Mouse (Mus musculus): ENCODE data around the gene Disp2. TPM values are rescaled to one million over a fixed set of nuclear protein-coding genes. Genes with fewer than 3 reads are reported as not detected.

Gene Disp2
- 83.1 and 84.1 TPM in 2 replicates for polyA plus RNA-seq (2015; fragmentation: Nextera tagmentation; extraction: Ambion mirVana)

DNA sequence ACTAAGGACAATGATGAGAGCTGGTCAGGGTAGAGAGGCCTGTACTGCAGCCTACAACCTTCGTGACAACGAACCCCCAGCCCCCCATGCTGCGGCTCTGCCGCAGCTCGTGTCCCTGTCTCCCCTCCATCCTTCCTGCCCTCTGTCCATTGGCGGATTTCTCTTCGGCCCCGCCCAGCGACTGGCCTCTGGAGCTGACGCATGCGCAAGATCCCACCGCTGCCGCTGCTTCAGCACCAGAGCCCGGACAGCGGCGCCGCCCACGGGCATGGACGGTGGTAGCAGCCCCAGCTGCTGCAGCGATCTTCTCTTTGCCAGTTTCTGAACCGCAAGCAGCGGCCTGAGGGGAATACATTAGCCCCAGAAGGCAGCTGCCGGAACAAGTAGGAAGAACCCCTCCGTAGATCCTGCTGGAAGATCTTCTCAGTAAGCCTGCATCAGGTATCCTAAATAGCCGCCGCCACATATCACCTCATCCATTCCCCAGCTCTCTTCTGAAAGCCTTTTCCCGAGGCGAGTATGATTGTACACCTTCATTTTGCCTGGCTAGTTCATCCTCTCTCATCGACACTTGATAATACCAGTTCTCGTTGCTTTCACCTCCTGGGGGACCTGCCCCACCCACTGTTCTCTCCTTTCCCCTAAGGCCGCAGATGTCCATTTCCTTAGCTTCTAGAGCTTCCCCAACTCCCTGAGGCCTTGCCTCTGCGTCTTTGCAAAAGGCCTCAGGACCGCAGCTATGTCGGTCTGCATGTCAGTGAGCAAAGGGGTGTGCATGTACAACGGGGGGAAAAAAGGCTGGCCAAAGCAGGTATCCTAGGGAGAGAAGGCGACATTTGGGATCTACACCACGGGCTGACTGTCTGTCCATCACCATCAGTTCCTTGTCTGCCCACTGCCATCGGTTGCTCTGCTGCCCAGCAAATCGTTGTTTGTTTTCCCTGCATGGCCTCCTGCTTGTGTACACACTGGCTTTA lies at the start of gene Disp2:
Gene Disp2 (plus strand): TSS at position 216 of the 977 bp plus-strand sequence.

DNA sequence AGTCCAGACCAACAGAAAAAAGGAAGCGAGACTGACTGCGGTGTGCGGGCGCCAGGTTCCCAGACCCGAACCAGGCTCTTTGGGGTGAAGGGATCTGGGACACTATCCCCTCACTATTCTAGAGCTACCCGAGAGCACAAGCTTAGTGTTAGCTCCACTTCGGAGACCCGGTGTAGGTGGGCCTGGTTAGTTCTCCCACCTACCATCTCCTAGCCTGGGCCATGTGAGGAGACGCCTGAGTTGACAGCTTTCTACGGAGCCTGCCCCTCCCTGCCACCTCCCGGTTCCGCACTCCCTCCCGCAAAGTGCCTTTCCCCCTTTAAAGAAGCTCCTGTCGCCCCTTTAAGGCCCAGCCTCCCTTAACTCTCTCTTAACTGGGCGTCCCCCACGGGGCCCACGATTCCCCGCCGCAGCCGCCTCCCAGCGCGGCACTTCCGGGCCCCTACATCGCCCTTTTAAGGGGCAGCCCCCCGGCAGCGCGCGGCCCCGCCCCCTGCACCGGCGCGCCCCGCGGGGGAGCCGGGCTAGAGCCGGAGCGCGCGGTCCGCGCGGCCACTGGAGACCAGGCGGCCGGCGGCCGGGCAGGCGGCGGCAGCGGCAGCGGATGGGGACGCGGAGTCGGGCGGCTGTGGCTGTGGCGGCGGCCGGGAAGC lies 34.2 kb upstream of the Disp2 start, which contains the start of gene Inafm2:
Gene Inafm2 (plus strand): TSS at position 527 of the 653 bp plus-strand sequence.

DNA sequence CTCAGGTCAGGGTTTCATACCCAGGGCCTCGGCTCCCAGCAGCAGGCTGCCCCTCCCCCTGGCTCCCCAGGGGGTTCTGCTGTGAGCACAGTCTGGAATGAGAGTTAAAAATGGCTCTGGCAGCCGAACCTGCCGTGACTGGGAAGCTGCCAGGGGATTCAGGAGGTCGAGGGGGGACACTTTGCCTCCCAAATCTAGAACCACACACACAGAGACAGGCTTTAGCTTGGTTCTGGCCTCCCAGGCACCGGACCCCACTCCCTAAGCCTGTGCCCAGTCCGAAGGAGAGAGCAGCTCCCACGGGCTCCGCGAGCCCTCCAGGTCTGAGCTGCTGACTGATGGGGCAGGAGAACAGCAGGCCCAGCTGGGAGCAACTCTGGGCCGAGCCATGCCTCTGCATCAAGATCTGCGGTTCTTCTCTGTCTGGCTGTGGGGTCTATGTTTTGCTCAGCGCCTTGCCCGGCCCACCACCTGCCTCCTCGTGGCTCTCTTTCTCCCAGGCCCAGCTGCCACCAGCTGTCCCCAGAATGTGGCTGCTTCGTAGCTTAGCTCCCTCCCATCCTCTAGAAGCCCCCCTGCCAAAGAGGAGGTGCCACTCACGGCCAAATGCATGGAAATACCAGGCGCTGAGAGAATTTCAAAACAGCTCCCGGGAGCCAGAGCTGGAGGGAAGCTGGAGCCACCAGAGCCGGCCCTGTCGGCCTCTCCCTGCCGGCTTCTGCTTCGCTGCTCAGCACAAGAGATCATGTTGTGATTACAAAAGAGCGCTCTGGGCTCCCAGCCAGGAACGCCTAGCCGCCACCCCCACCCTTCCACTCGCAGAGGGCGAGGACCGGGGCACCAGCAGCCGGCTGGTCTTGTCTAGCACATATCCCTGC lies 17.4 kb upstream of the Disp2 start, which contains the start of gene Ccdc9b:
Gene Ccdc9b (minus strand): TSS at position 756 of the 878 bp plus-strand sequence.

DNA sequence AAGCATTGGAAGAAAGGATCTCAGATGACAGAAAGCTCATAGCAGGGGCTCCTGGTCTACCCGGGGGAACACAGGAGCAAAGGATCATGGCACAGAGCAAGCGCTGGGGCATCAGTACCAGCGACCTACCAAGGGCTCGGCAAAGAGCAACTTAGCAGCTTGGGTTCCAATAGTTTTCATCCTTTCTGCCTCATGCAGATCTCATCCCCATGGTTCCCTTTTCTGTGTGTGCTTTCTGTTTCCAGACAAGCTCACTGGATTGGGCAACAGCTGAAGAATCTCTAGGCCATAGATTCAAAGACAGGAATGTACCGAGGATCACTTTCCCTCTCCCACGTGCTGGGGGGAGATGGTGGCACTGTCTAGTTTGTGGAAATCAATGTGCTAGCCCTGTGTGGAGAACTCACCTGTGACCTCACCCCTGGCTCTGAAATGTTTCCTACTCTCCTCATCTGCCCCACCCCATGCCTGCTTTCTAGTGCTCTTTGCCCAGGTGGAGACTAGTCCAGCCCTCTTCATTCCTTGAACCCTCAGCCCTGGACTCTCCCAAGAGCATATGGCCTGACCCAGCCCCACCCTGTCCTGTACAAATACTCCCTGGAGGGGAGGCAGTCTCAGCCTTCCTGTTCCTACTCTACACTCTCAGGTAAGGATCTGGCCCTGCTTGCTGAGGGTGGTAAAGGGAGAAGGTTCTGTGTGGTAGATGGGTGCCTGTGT lies 7.2 kb upstream of the Disp2 start, which contains the start of gene Phgr1:
Gene Phgr1 (plus strand): TSS at position 612 of the 717 bp plus-strand sequence.

DNA sequence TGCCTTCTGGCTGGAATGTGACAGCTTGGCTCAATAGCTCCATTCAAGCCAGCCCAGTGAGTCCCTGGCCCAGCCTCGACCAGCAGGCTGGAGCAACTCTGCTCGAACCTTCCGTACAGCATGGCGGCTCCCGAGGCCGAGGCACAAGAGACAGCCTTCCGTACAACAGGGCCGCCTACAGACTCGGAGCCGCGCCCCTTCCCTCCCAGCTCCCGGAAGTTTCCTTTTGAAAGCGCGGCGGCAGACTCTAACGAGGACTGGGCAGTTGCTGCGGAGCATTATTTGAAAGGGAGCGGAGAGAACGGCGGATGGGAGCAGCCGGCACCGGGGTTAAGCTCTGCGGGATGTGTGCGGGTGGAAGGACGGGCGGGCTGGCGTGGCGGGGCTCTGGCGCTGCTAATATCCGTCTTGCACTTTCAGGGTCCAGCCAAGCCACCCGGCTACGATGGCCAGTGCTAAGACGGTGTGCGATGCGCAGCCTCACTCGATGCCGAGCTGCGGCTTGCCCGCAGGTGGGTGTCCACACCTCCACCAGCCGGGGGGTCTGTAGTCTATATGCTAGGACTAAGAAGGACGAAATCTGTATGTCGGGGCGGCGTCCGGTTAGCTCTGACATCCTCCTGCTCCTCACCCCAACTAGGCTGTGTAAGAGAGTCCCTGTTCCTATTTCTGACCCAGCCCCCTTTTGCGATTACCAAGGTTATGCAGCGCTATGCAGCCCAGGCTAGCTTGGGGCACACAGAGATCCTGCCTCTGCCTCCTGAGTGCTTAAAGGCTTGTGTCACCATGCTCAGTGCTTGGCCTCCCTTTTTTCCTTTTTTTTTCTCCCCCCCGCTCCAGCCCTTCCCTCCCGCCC lies 34.7 kb downstream of the Disp2 start, which contains the start of gene Knstrn:
Gene Knstrn (plus strand): TSS at position 23 of the 856 bp plus-strand sequence.

Other genes with a start within 250 kb of the Disp2 start
- gene Bmf, start 230.0 kb upstream of the Disp2 start, polyA plus RNA-seq (2015; fragmentation: Nextera tagmentation; extraction: Ambion mirVana), result 1.0 and 1.4 TPM in 2 replicates
- gene Bub1b, start 181.5 kb upstream of the Disp2 start, polyA plus RNA-seq (2015; fragmentation: Nextera tagmentation; extraction: Ambion mirVana), result 3.6 and 4.9 TPM in 2 replicates
- gene Pak6, start 116.4 kb upstream of the Disp2 start, polyA plus RNA-seq (2015; fragmentation: Nextera tagmentation; extraction: Ambion mirVana), result 42.7 and 53.9 TPM in 2 replicates
- not detected in 2 replicates for gene Ankrd63, start 75.8 kb upstream of the Disp2 start, polyA plus RNA-seq (2015; fragmentation: Nextera tagmentation; extraction: Ambion mirVana)
- gene Plcb2, start 51.3 kb upstream of the Disp2 start, polyA plus RNA-seq (2015; fragmentation: Nextera tagmentation; extraction: Ambion mirVana), result 0.79 and 0.81 TPM in 2 replicates
- gene Inafm2, start 34.0 kb upstream of the Disp2 start, polyA plus RNA-seq (2015; fragmentation: Nextera tagmentation; extraction: Ambion mirVana), result 19.2 and 20.5 TPM in 2 replicates
- 0.88 and 0.92 TPM in 2 replicates for gene Ccdc9b, start 17.1 kb upstream of the Disp2 start, polyA plus RNA-seq (2015; fragmentation: Nextera tagmentation; extraction: Ambion mirVana)
- gene Phgr1, start 7.0 kb upstream of the Disp2 start, polyA plus RNA-seq (2015; fragmentation: Nextera tagmentation; extraction: Ambion mirVana), result not detected in 2 replicates
- gene Knstrn, start 34.3 kb downstream of the Disp2 start, polyA plus RNA-seq (2015; fragmentation: Nextera tagmentation; extraction: Ambion mirVana), result 7.9 and 9.6 TPM in 2 replicates
- gene Ivd, start 82.2 kb downstream of the Disp2 start, polyA plus RNA-seq (2015; fragmentation: Nextera tagmentation; extraction: Ambion mirVana), result 63.3 and 69.3 TPM in 2 replicates
- gene Bahd1, start 120.7 kb downstream of the Disp2 start, polyA plus RNA-seq (2015; fragmentation: Nextera tagmentation; extraction: Ambion mirVana), result 6.7 and 6.8 TPM in 2 replicates
- gene Chst14, start 146.8 kb downstream of the Disp2 start, polyA plus RNA-seq (2015; fragmentation: Nextera tagmentation; extraction: Ambion mirVana), result 5.2 and 6.4 TPM in 2 replicates
- 46.5 and 49.0 TPM in 2 replicates for gene Ccdc32, start 249.7 kb downstream of the Disp2 start, polyA plus RNA-seq (2015; fragmentation: Nextera tagmentation; extraction: Ambion mirVana)